Mouse (Mus musculus) adrenal gland, postnatal 4 days (tissue): ENCODE data around the gene Tmed6. TPM values are rescaled to one million over a fixed set of nuclear protein-coding genes. Genes with fewer than 3 reads are reported as not detected.
"Not testable (repeated sequence)": the region's sequence is repeated elsewhere in the genome, so short reads cannot be mapped to it uniquely, and the experiment has no call there.

Experiments used
- DNase-seq, 2 experiments: peaks; one replicate each; pipeline ENCODE4 v3.0.0; 2021 to 2022; ENCODE audit warnings: low spot score in 2 of 2, mixed read lengths in 2 of 2
- long read RNA-seq, 2 experiments: library from polyadenylated mRNA; stranded (forward); transcript quantifications; one replicate each; pipeline ENCODE4 v2.0.0; 2021
- total RNA-seq, 2 experiments: library from RNA; stranded (reverse); gene quantifications; 2 replicates each; pipeline ENCODE4 v1.2.3; 2021

The Tmed6 gene
- 1 to 10 TPM in 1 of 2 experiments, not detected in 1; 8.2 TPM for total RNA-seq
- long read RNA-seq, experiment 1, result 0 reads
- long read RNA-seq, experiment 2, partial matches to known transcripts, result 0 of 4 reads
- long read RNA-seq, experiment 2, other reads (novel, unspliced or antisense), result 0 of 4 reads

DNA sequence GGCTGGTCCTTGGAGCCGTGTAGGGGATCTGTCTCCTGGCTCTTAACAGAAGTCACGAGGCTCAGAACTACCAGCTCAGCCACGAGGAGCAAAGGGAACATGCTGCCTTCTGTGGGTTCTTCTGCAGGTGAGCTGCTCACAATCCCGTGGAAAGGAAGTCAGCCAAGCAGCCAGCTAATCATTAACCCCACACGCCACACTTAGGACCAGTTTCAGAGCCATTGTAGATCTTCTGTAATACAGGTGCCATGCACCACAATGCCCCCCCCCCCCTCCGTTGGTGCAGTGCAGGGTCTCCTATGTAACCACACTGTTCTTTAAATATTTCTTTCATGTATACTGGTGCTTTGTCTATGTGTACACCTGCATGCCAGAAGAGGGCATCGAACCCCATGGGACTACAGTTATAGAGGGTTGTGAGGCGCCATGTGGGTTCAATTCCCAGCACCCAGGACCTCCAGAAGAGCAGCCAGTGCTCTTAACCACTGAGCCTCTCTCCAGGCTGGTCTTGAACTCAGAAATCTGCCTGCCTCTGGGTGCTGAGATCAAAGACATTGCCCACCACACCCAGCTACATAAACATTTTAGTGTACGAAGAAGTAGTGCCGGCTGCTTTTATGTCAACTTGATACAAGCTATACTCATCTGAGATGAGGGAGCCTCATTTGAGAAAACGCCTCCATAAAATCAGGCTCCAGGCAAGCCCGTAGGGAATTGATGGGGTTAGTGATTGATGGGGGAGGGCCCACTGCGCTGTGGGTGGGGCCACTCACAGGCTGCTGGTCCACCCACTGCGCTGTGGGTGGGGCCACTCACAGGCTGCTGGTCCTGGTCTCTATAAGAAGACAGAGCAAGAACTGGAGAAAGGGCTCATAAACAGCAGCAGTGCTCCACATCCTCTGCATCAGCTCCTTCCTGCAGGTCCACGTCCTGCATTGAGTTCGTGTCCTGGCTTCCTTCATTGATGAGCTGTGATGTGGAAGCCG is at the start of gene Tmed6:
Gene Tmed6, minus strand, starts transcription at position 134 of the 986 bp plus-strand sequence.
- no peak for DNase-seq

- no peak for DNase-seq
Measured at GRCm38 (mm10) chr8:107115008-107115320, 49.5 kb upstream of the Tmed6 start.

DNA sequence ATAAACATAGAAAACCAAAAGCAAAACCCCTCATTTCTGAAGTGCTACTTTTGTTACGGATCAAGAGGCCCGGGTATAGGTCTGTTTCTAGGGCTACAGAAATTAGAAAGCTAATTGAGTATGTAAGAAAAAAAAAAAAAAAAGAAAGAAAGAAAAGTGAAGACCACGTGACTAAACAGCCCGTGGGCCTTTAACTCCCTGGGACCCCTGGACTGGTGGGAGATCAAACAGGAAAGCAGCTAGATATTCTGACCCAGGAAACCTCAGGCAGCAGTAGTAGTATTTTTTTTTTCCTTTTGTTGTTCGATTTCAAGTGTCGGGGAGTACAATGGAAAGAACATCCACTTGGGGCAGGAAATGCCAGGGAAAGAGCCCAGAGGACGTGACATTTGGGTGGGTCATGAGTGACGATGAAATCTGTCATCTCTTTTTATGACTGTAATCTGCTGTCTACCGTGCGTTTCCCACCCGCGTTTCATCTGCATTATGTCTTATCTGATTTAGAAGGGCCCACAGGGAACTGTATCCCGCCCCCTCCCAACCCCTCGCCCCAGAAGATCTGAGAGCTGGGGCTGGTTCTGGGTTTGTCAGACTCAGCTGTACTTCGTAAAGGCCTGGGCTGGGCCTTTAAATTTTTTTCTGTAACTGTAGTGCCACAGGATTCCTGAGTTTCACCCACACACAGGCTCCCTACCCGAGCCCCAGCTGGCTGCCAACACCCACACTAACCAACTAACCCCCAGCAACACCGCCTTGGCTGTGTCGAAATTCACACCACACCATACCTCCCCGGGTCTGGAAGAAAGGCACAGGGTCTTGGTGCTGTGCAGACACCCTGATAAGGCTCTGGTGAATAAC is 48.9 kb upstream of the Tmed6 start:
- no peak for DNase-seq

- no peak for DNase-seq
Measured at GRCm38 (mm10) chr8:107113209-107113608, 47.8 kb upstream of the Tmed6 start.

DNA sequence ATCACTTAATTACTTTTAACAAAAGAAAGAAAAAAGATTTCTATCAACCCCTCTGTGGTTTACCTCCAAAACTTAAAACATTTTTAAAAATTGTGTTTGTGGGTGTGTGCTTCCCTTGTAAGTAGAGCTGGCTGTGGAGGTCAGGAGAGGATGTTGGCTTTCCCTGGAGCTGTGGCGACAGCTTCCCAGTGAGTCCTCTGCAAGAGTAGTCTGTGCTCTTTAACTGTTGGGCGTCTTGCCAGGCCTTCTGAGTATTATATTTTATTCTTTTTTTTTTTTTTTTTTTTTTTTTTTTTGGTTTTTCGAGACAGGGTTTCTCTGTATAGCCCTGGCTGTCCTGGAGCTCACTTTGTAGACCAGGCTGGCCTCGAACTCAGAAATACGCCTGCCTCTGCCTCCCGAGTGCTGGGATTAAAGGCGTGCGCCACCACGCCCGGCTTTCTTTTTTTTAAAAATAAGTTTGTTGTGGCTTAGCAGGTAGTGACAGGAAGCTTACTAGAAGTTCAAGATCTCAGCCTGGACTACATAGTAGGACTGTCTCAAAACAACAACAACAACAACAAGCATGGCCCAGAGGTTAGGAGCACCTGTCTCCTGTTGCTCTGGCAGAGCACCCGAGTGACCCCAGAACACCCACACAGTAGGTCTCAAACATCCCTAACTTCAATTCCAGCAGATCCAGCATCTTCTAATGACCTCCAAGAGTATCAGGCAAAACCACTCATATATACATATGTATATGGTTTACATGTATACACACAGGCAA is 46.1 kb upstream of the Tmed6 start:
- no peak for DNase-seq

- no peak for DNase-seq
Measured at GRCm38 (mm10) chr8:107110629-107111330, 45.3 kb upstream of the Tmed6 start.

GRCm38 (mm10) chr8:107109816-107110435 is 44.5 kb upstream of the Tmed6 start:
- no peak for DNase-seq

DNA sequence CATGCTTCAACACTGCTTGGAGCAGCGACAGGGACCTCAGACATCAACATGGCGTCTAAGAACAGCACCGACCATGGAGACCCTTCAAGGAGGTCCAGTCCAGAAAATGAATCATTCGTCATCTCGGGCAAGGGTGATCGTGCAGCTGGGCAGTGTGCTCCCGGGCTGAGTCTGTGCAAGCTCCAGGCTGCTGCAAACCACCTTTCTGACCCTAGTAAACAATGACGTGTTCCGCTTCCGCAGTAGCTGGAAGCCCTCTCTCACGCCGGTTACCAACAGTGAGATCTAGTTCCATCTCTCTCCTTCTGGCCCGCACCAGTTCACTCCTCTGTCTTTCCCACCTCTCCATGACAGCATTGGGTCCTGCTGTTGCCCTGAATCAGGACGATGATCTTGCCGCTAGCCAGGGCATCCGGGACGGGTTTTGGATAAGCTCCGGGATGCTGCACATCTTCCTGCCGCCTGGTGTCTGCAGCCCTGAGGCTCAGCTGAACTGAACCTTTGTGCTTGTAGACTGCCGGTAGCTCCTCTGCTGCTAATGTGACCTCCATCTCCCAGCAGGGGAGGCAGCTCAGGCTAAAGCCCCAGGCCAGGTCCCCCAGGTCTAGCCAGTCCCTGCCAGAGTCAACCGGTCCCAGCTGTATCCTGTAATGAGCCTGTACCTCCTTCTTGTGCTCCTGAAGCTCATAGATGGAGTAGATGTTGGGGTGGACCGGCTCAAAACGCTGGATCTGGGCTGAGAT is 43.7 kb upstream of the Tmed6 start:
- no peak for DNase-seq

DNA sequence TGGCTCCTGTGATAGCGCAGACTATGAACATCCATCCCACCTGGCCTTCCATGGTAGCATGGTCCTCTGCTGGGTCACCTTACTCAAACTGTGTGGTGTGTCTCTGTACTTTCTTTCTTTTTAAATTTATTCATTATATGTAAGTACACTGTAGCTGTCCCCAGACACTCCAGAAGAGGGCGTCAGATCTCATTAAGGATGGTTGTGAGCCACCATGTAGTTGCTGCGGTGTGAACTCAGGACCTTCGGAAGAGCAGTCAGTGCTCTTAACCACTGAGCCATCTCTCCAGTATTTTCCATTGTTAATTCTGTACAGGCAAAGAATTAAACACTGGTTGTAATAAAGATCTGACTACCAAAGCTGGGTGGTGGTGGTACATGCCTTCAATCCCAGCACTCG is 42.6 kb upstream of the Tmed6 start:
- DNase-seq, result not testable (repeated sequence)

DNA sequence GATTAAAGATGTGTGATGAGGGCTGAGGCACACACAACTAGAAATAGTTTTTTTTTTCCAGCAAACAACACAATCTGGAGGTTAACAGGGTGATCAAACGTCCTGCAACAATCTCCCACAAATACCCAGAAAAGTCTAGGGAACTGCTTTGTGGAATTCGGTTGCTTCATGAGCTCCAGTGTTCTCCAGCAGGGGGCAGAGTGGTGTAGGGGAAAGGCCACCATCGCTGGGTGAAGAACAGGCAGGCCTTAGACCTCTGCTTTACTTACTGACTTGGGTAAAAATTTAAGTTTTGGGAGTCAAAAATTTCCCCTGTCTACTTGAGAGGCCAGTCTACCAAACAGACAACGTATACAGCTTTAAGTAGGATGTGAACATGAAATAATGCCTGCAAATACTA is 39.1 kb upstream of the Tmed6 start:
- DNase-seq, result peak in 1 of 2 experiments; percentile 78

- no peak for DNase-seq
Measured at GRCm38 (mm10) chr8:107100635-107101034, 35.2 kb upstream of the Tmed6 start.

- peak; percentile 76 to 86 for DNase-seq
Measured at GRCm38 (mm10) chr8:107096366-107097036, 31.1 kb upstream of the Tmed6 start, which contains the start of gene Terf2. Terf2 (minus strand) TSS chr8:107096547.

DNA sequence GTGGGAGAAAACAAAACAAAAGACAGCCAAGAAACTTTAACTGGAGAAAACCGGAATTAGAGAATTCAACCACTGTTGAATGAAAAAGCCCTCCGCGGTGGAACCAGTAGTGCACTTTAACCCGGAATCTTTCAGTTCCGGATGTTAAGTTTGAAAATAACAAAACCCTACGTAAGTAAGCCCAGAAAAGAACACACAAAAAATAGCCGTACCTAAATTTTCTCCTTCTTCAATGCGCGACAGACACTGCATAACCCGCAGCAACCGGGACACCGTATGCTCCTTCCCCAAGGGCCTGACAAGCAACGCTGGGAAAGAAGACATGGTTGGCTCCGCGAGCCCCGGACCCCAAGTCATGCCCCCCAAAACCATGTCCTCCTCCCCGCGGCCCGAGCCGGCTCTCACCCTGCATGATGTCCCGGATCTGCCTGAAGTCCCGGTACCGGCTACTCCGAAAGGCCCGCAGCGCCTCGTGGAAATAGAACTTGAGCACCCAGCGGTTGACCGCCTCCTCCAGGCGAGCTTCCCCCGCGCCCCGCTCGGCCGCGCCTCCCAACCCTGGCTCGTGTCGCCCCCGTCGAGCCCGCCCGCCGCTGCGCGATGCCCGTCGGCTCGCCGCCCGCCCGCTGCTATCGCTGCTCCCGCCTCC is 30.4 kb upstream of the Tmed6 start:
- peak in 1 of 2 experiments; percentile 33 for DNase-seq

DNA sequence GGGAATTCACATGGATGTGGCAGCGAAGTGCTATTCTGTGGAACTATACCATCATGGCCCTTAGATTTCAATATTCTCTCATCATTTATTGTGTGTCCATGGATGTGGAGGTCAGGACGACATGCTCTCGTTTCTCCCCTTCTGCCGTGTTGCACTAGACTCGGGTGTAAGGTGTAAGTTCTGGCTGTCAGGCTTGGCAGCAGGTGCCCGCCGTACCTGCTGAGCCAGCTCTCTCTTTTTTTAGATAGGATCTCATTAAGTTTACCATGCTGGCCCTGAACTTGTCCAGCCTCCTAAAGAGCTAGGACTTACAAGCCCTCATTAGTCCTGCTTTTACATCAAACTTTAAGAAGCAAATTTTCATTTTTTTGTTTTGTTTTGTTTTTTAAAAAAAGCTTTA is 25.1 kb upstream of the Tmed6 start:
- DNase-seq, result no peak

- no peak for DNase-seq
Measured at GRCm38 (mm10) chr8:107088526-107089063, 23.2 kb upstream of the Tmed6 start.

GRCm38 (mm10) chr8:107086018-107086417 is 20.6 kb upstream of the Tmed6 start:
- DNase-seq, result no peak

- DNase-seq, result no peak
Measured at GRCm38 (mm10) chr8:107085358-107085757, 19.9 kb upstream of the Tmed6 start.
